Mouse (Mus musculus) mesoderm, embryonic 11.5 days (tissue): ENCODE measurements around the gene Rbfox3.
A peak's percentile ranks its signal among the peaks of the same experiment; 100 is the strongest.

Source experiments
- DNase-seq: peaks from one replicate; pipeline ENCODE4 v3.0.0-alpha.2; 2012; ENCODE audit warnings: low read depth, low spot score

Rbfox3 gene

DNA sequence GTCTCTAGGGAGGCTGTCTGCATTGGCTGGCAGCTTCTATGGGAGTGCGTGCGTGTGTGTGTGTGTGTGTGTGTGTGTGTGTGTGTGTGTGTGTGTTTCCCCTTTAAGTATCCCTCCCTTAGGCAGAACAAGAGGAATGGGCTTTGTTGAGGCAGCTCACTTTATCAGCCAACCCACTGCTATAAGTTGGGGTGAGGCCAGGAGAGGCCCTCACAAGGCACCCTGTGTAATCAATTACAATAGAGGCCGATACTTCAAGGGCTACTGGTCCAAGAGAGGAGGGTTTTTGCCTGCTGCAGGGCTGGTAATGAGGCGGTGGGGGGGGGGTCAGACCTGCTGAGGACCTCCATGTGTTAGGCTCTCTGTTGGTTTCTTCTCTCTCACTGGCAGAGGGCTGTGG, 357.5 kb downstream of the Rbfox3 start:
- no peak for DNase-seq

DNA sequence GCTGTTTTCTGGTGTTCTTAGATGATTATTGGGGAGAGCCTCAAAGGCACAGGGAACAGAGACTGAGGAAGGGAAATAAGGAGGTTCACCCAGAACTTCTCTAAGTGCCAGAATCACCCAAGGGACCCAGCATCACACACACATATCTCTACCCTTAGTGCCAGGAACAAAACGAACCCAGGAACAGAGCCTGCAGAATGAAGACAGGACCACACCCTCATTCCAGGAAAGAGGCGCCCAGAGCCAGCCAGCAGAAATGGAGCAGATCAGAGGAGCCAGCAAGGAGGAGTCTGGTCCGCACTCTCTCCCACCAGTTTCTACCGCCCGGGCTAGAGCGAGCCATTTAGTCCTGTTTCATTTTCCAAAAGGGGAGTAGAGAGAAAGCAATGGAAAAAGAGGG, 358.4 kb downstream of the Rbfox3 start:
- no peak for DNase-seq

DNA sequence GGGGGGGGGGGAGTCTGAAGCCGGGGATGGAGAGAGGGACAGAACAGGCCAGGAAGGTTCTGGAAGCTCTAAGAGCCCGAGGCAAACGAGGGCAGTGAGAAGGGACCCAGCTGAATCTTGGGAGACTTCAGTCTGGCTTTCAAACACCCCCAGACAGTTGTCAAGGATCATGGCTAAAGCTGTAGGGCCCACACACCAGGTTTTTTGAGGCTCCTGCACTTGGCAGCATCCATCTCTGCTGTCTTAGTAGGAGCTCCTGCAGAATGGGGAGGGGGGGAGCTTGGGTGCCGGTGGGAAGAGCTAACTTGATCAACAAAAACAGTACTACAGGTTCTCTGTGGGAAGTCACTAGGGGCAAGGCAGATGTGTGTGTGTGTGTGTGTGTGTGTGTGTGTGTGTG, 358.9 kb downstream of the Rbfox3 start:
- no peak for DNase-seq

DNA sequence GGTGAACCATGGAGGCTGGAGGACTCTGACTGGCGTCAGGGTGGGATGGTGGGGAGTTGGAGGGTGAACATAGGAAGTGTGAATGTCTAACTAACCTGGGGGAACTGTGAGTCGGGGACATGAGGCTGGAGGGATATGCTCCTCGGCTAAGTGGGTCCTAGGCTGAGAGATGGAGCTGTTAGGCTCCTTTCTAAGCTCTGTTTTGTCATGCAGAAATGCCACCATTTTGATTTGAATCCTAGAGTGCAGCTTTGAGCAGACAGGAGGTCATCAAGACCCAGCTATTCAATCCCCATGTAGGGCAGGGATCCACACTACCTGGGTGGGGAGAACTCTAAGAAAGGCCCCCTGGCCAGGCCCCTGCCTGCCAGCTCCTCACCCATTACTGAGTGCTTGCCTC, 359.7 kb downstream of the Rbfox3 start:
- DNase-seq: no peak

DNA sequence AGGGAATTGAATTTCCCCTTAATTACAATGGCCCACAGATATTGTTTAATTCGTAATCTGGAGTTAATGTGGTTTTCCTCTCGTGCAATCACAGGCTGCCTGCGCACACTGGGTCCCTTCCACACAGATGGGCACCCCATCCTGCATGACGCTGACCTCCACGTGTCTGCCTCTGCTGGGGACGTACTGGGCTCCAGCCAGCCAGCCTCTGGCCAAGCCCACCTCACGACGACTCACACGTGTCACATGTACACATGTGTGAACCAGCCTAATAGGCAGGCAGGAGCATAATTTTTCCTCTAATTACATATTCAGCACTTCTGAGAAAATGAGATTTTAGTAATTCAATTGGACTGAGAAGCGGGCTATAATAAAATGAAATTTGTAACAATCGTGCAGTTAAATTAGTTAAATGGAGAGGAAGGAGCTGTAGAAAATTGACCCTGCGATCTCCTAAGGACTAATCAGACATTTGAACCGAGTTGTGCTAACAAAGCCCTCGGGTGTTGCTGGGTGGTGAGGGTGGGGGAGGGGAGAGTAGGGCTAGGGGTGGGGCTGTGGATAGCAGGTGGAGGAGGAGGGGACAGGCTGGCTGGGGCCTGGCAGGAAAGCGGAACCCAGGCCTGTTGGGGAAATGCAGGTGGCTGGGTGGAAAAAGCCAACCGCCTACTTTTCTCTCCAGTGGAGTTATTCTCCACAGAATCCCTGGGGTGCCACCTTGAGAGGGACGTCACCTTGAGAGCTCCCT, 360.4 kb downstream of the Rbfox3 start:
- DNase-seq: peak; percentile 25

DNA sequence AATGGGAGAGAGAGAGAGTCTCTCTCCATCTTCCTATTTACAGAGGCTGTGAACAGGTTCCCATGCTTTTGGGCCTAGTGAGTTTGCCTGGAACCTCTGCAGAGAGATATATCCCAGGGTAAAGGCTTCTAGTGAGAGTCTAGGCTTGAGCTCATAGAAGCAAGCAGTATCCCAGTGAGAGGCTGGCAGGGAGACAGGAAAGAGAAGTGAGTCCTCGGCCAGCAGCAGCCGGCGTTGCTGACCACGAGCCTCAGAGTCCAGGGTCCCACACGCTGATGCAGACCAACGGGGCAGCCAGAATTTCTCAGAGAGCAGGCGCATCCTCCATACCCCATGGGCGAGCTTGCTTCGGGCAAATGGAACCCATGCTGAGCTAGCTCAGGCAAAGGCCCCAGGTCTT, 363.2 kb downstream of the Rbfox3 start:
- DNase-seq: no peak

DNA sequence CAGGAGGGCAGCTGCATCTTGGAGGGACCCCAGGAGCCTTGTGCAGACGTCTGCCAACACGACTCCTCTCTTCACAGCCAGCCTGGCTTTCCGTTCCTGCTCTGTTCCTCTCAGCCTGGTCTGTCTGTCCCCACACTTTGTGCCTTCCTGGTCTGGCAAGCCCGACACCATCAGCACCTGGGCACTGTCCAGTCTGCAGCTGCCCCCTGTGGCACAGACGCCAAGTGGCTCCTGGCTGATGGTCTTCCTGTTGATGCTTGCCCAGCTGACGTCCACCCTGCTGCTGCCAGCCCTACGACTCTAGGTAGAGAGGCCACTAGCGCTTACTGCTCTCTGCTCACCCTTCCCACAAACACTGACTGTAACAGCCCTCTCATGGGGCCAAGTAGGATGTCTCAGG, 365.1 kb downstream of the Rbfox3 start:
- no peak for DNase-seq

DNA sequence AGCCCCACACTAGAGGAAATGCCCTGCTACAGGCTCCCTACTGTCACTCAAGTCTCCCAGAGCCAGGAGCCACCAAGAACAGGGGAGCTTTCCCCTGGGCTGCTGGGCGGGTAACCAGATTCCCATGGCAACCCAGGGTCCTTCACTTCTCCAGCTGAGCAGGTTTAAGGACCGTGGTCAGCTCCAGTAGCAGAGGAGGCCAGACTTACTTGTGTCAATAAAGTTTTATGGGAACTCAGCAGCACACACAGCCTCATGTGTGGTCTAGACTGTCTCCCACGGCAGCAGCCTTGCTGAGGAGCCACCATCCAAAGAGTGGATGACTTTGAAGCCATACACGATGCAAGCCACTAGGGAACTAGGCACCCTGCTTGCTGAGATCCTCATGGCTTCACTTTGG, 365.7 kb downstream of the Rbfox3 start:
- peak; percentile 40 for DNase-seq

DNA sequence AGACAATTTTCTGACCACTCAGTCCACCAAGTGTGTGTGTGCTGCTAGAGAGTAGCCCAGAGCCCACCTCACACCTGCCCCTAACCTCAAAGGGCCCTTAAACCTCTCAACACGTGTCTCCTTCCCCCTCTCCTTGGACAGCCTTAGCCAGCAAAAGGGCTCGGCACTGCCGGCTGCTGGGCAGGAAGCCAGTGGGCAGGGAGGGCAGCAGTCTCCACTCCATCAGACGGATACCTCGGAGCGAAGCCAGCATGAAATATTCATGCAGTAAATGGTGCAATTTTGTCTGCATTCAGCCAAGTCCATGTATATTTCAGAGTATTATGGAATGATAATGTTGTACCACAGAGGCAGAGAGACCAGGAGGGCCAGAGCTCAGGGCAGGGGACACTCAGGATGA, 366.8 kb downstream of the Rbfox3 start:
- DNase-seq: no peak

DNA sequence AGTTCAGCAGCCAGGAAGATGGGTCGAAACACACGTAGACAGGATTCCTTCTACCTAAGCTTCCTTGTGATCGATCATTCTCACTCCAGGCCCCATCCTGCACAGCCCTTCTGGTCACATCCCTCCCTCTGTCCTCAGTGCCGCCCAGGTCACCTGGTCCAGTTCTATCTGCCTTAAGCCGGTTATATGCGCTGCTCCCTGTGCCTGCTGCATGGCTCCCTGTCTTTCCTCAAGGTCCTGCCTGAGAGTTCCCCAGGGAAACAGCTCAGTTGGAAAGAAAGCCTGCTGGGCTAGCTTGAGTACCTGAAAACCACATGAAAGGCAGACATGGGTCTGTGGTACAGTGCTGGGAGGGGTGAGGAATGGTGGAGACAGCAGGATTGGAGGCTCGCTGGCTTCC, 368.5 kb downstream of the Rbfox3 start:
- no peak for DNase-seq

DNA sequence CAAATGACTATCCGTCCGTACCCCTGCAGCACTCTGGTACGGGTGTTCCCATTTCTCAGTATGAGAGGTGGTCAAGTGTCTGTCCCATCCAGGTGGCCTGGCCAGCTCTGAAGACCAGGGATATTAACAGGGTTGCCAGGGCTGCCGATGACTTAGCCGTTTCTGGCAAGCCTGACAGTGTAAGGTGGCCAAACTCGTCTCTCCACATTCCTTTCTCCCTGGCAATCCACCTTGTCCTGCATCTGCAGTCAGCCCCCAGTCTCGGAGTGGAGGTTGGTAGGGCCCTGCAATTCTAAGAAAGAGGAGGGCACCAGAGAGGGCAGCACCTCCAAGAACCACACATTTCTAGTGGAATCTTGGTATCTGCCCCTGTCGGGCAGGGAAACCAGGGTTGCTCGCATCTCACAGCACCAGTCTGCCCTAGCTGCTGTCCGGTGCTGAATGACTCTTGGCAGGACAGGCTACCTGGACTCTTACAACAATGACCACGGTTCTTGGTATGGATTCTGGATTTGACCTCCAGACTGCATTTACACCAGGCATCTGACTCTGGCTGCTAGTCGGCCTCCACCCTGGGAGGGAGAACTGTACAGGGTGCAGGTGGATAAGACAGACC, 370.9 kb downstream of the Rbfox3 start:
- DNase-seq: no peak

DNA sequence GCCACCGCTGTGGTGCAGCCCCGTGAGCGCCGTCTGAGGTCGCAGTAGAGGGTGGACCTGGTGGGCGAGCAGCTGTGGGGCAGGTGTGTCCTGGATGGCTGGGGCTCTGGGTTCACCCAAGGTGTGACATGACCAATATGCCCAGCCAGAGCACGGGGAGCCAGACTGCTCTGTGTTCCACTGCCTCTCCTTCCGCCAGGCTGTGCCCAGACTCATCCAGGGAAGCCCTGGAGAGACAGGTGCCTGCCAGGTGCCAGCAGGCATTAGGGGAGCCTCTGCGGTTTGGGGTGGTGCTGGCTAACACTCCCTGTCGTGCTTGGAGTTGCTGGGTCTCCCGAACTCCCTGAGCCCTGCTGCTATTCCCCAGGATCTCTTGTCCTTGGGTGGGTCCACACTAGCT, 373.4 kb downstream of the Rbfox3 start:
- no peak for DNase-seq

DNA sequence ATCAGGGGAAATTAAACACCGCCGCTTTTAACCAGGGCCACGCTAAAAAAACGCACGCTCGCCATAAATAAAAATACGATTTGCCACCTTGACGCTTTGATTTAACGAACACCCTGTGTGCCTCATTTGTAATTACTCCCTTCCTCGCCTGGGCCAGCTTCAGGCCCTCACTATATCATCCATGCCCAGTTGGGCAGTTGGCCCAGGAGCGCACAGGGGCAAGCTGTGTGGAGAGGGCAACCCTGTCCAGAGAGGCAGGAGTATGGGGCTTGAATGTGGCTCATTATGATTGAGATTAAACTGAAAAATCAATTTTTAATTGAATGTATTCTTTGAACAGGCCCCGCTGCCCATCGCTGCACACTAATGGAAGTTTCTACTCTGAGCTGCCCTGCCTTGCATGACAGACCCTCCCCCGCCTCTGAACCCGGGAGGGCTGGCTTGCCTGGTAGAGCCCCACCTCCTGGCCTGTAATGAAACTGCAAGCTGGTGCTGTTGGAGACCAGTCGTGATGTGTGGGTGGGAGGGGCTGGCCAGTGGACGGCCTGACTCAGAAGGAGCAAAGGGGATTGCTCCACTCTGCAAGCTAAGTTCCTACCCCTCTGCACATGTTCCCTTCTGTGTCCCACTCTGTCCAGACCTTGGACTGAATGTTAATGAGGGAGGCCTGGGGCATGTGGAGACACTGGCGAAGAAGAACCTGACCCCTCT, 376.9 kb downstream of the Rbfox3 start:
- DNase-seq: peak; percentile 75

DNA sequence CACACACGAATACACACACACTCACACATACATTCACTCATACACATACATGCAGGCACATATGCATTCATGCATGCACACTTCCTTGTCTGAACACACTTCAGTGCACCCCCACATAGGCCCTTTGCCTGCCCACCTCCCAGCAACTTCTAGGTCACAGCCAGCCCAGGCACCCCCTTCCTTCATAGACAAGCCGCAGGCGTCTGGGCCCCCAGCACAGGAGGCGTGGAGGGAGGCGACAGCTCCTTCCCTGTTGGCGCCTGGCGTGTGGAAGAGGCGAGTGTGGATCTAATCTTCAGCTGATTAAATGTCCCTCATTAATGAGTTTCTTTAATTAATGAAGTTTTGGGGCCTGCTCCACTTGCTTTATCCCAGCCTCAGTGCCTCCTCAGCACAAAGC, 381.1 kb downstream of the Rbfox3 start:
- DNase-seq: no peak

DNA sequence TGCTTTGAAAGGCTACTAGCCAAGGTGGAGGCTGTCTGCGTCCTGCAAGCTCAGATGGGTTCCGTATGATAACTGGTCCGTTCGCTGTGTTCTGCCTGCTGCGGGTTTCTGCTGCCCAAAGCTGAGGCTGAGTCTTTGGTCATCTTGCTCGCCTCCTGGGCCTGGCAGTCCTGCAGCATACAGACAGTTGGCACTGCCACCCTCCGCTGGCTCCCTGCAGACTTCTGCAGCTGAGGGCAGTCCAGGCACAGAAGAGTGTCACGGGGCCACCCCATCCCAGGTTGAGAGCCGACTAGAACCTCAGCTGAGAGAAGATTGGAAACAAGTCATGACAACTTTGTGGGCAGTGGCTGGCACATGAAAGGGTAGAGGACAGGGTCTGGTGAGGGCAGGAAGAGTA, 382.6 kb downstream of the Rbfox3 start:
- DNase-seq: no peak

DNA sequence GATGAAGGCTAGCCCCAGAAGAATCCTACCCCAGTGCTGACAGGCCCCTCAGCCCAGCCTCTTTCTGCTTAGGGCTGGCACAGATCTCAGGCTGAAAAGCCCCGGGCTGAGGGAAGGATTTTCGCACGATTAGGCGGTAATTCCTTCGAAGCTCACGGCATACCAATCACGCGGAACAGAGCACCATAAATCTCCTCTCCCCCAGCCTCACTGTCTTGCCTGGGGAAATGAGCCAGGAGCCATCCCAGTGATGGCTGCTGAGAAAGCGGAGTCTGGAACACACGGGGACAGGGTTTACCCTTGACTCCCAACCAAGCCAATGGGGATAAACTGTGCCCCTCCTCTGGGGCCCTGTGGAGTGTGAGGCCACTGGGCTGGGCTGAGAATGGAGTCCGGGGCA, 386.3 kb downstream of the Rbfox3 start:
- DNase-seq: peak; percentile 41

DNA sequence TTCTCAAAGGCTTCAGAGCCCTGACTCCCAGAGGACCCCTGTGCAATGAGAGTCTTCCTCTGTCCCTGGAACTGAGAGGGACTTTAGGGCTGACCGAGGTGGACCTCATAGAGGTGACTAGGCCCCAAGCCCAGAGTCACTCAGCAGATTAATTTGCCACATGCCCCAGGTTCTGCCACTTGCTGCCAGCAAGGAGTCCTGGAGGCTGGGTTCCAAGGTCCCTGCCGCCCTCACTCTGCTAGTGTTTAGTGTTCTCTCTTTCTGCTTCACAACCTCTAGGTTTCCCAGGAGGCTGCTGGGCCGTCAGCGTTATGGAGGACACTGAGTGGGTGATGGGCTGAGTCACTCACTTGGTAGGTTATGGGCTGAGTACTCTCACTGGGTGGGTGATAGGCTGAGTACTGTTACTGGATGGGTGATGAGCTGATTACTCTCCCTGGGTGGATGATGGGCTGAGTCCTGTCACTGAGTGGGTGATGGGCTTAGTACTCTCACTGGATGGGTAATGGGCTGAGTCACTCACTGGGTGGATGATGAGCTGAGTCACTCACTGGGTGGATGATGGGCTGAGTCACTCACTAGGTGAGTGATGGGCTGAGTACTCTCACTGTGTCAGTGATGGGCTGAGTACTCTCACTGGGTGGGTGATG, 387.8 kb downstream of the Rbfox3 start:
- no peak for DNase-seq

DNA sequence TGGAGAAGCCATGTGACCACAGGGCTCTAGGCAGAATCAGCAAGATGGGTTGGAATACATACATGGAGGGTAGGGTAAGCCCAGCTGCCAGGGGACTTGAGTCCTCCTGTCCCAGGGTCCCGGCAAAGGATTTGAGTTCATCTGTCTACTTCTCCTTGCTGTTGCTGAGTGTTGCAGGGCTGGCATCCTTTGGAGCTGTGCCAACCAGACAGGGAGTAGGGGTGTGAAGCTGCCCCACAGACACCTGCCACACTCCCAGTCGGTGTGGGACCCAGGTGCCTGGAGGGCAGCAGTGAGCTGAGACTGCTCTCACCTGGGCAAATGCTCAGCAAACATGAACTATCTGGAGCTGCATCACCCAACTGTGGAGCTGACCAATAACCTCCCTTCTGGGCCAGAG, 390.5 kb downstream of the Rbfox3 start:
- no peak for DNase-seq

DNA sequence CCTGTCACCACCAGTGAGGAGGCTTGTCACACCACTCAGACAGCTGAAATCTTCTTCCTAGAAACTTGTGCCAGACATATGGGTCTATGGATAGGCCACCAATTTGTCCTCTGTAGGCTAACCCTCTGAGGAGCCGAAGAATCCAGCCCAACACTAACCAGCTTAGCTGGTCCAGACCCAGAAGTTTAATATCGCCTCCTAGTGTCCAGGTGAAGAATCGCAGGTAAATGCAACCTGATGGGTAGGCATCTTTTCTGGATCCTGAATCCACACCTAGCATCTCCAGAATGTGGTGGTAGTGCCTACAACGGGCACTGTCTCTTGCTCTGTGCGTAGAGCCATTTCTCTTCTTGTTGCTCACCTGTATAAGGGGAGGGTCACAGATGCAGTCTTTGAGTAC, 391.1 kb downstream of the Rbfox3 start:
- DNase-seq: no peak

DNA sequence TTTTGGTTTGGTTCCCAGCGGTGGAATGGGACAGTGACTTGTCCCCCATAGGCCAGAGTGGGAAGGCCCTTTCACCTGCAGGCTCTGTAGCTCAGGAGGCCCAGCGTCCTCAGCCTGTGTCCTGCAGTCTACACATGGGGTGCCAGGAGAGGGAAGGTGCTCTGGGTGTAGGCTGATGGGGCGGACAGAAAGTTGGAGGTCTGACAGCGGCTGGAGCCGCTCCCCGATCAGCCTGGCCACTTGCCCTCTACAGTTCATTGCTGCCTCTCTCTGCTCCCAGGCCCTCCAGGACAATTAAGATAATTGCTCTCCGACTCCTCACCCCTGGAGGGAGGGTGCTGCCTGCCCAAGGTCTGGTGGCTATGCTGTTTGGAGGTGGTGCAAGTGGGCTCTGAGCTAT, 392.7 kb downstream of the Rbfox3 start:
- DNase-seq: no peak

DNA sequence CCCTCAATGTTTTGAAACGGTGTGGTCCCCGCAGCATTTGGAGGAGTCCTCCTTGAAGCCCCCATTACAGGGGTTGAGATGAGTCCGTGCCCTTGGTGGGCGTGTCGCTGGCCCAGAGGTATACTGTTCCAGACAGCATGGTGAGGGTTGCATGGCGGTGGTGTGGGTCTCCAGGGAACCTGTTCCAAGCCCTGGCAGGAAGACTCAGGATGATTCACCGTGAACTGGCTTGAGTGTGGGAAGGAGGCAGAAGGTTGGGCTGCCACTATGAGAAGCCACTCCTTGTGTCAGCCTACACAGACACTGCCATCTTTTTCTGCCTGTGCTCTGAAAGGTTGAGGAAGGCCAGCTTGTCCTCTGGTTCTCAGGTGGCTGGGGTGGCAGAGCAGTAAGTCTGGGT, 393.5 kb downstream of the Rbfox3 start:
- no peak for DNase-seq

DNA sequence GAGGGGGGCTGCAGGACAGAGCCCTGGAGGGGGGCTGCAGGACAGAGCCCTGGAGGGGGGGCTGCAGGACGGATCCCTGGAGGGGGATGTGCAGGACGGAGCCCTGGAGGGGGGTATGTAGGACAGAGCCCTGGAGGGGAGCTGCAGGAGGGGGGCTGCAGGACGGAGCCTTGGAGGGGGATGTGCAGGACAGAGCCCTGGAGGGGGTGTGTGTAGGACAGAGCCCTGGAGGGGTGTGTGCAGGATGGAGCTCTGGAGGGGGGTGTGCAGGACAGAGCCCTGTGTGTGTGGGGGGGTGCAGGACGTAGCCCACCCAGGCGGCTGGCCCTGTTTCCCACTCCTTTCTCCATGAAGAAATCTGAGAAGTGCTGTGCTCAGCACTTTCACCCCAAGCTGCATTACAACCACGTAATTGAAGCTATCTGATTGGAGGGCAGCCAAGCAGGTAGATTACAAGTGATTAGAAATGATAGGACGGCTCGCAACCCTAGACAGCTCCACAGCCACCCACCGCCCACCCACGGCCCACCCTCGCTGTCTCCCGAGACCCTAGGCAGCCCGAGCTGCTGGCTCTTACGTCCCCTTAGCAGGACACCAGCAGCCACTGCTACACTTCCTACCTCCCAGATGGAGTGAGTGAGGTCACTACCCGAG, 399.0 kb downstream of the Rbfox3 start:
- no peak for DNase-seq
